ENCODE assay signal across 10 mouse cellular contexts in genomic region chr11:78557241-78557640, GRCm38 (mm10). TPM values are rescaled to one million over a fixed set of nuclear protein-coding genes. Genes with fewer than 3 reads are reported as not detected.
DNase-seq lines count a peak whose midpoint lies in the region; ATAC-seq and TF ChIP-seq lines count a peak whose summit lies in the region.
"Had no signal": no experiment of that assay in that cellular context is flagged by ENCODE, and none has a peak within 500 bp of the region (broad histone marks: within the 10 kb centered on the region; RNA-seq: fewer than 3 reads in every experiment).

No protein-coding gene starts in this region.

- H3K4me2 ChIP-seq in forebrain, embryonic 13.5 days = no peak overlapping the region
- no peak overlapping the region for H3K4me2 ChIP-seq in forebrain, embryonic 11.5 days (ENCODE audit: low read depth, low read length, severe bottlenecking)
- H3K4me2 ChIP-seq in liver, embryonic 14.5 days (ENCODE audit: low read depth) = no peak overlapping the region

- ATAC-seq in forebrain, embryonic 13.5 days = no peak
- no peak for ATAC-seq in forebrain, embryonic 11.5 days (replicated peaks; ENCODE audit: low FRiP score)
- ATAC-seq in liver, embryonic 14.5 days (ENCODE audit: insufficient read depth) = no peak
- no peak for ATAC-seq in megakaryocyte-erythroid progenitor cell, adult 5-6 weeks (replicated peaks; ENCODE audit: low FRiP score, low TSS enrichment, poor library complexity, severe bottlenecking)

- 55% methylated on average over 8 of the region's 8 CpGs for WGBS in forebrain, embryonic 13.5 days
- WGBS in forebrain, embryonic 11.5 days = 58% methylated on average over 8 of the region's 8 CpGs
- 53% methylated on average over 8 of the region's 8 CpGs for WGBS in liver, embryonic 14.5 days (ENCODE audit: insufficient replicate concordance)

- no peak overlapping the region for H3K27ac ChIP-seq in forebrain, embryonic 13.5 days
- H3K27ac ChIP-seq in forebrain, embryonic 11.5 days (ENCODE audit: low read depth, low read length) = no peak overlapping the region
- H3K27ac ChIP-seq in liver, embryonic 14.5 days = no peak overlapping the region

- no peak for DNase-seq in forebrain, embryonic 11.5 days (ENCODE audit: low spot score)
- no peak for DNase-seq in liver, embryonic 14.5 days (ENCODE audit: low read depth in 3 of 3, low spot score in 3 of 3)
- DNase-seq in liver (no peak), R1 (ENCODE audit: low read depth, low spot score) (peak; percentile 69)
- peak; percentile 39 for DNase-seq in kidney, postnatal 10 days
- DNase-seq in urinary bladder, postnatal 14 days (ENCODE audit: low spot score) = no peak
- DNase-seq: cerebellum, adult 9-11 months; heart, postnatal 4 days had no signal

- H3K36me3 ChIP-seq in forebrain, embryonic 13.5 days (ENCODE audit: poor library complexity, severe bottlenecking) = 0 out of 2 replicates have a peak, but pooled peaks cover 5% of the 10 kb centered on the region
- H3K36me3 ChIP-seq in forebrain, embryonic 11.5 days (ENCODE audit: control insufficient read depth, insufficient read depth, low read length) = no peaks in the 10 kb centered on the region
- no peaks in the 10 kb centered on the region for H3K36me3 ChIP-seq in liver, embryonic 14.5 days (replicated peaks; ENCODE audit: control insufficient read depth, insufficient read depth, low read depth)

- no peak for TF ChIP-seq EP300 in liver, embryonic 14.5 days (IDR thresholded peaks at IDR 0.05; ENCODE audit: low read depth)

- H3K4me3 ChIP-seq in forebrain, embryonic 13.5 days = no peak overlapping the region
- no peak overlapping the region for H3K4me3 ChIP-seq in forebrain, embryonic 11.5 days (ENCODE audit: low read depth, low read length)
- H3K4me3 ChIP-seq in liver, embryonic 14.5 days (ENCODE audit: insufficient read depth in 1 of 2, low read depth in 2 of 2, low read length in 2 of 2) = no peak overlapping the region

- no peaks in the 10 kb centered on the region for H3K4me1 ChIP-seq in forebrain, embryonic 13.5 days
- H3K4me1 ChIP-seq in forebrain, embryonic 11.5 days (replicated peaks; ENCODE audit: control insufficient read depth, insufficient read depth, low read length) = no peaks in the 10 kb centered on the region
- peaks cover 0 to 16% of the 10 kb centered on the region in 2 experiments for H3K4me1 ChIP-seq in liver, embryonic 14.5 days (replicated peaks; ENCODE audit: control insufficient read depth in 2 of 2, insufficient read depth in 2 of 2, low read length in 1 of 2)

- H3K27me3 ChIP-seq in forebrain, embryonic 13.5 days = no peaks in the 10 kb centered on the region
- H3K27me3 ChIP-seq in forebrain, embryonic 11.5 days (ENCODE audit: control insufficient read depth, insufficient read depth, low read length) = no peaks in the 10 kb centered on the region
- no peaks in the 10 kb centered on the region for H3K27me3 ChIP-seq in liver, embryonic 14.5 days (ENCODE audit: control insufficient read depth, insufficient read depth, low read length)

- TF ChIP-seq CTCF in liver, embryonic 14.5 days (IDR thresholded peaks at IDR 0.05; ENCODE audit: low read depth) = peak; percentile 59

- peak overlapping the region; percentile 34; the same call in 1 of the 2 replicates for H3K9ac ChIP-seq in forebrain, embryonic 13.5 days
- H3K9ac ChIP-seq in forebrain, embryonic 11.5 days (ENCODE audit: low read length) = no peak overlapping the region
- H3K9ac ChIP-seq in liver, embryonic 14.5 days (replicated peaks) = no peak overlapping the region

- no peaks in the 10 kb centered on the region for H3K9me3 ChIP-seq in forebrain, embryonic 13.5 days (replicated peaks)
- no peaks in the 10 kb centered on the region for H3K9me3 ChIP-seq in forebrain, embryonic 11.5 days (ENCODE audit: control insufficient read depth, low read length)
- H3K9me3 ChIP-seq in liver, embryonic 14.5 days (ENCODE audit: control insufficient read depth, low read length) = no peaks in the 10 kb centered on the region

RNA-seq across cellular contexts. Expression of gene Tmem97, which starts 6.7 kb away (rescaled TPM):
- 45.9 and 49.0 TPM in 2 replicates for polyA plus RNA-seq in forebrain, embryonic 13.5 days (2015; fragmentation: Nextera tagmentation; extraction: Ambion mirVana)
- 77.6 and 87.4 TPM in 2 replicates for polyA plus RNA-seq in forebrain, embryonic 11.5 days (2014; fragmentation: Nextera tagmentation; extraction: Ambion mirVana)
- 34.2 and 42.3 TPM in 2 replicates for polyA plus RNA-seq in liver, embryonic 14.5 days (2012; rRNA removed)
- 99.5 and 116 TPM in 2 replicates for polyA plus RNA-seq in liver, embryonic 14.5 days (2014; fragmentation: Nextera tagmentation; extraction: Ambion mirVana)
- 63.3 and 72.9 TPM in 2 replicates for total RNA-seq in megakaryocyte-erythroid progenitor cell, adult 5-6 weeks (2014; fragmentation: Nextera tagmentation)
- total RNA-seq in megakaryocyte-erythroid progenitor cell, adult 5-6 weeks (2017) = 59.7 and 64.4 TPM in 2 replicates

RNA-seq across cellular contexts. Expression of gene Ift20, which starts 21.1 kb away (rescaled TPM):
- 92.2 and 114 TPM in 2 replicates for polyA plus RNA-seq in forebrain, embryonic 13.5 days (2015; fragmentation: Nextera tagmentation; extraction: Ambion mirVana)
- polyA plus RNA-seq in forebrain, embryonic 11.5 days (2014; fragmentation: Nextera tagmentation; extraction: Ambion mirVana) = 87.3 and 92.3 TPM in 2 replicates
- 29.2 and 41.7 TPM in 2 replicates for polyA plus RNA-seq in liver, embryonic 14.5 days (2012; rRNA removed)
- 73.9 and 77.8 TPM in 2 replicates for polyA plus RNA-seq in liver, embryonic 14.5 days (2014; fragmentation: Nextera tagmentation; extraction: Ambion mirVana)
- total RNA-seq in megakaryocyte-erythroid progenitor cell, adult 5-6 weeks (2014; fragmentation: Nextera tagmentation) = 57.8 and 83.5 TPM in 2 replicates
- total RNA-seq in megakaryocyte-erythroid progenitor cell, adult 5-6 weeks (2017) = 142 and 156 TPM in 2 replicates

RNA-seq across cellular contexts. Expression of gene Tnfaip1, which starts 21.1 kb away (rescaled TPM):
- 65.6 and 71.9 TPM in 2 replicates for polyA plus RNA-seq in forebrain, embryonic 13.5 days (2015; fragmentation: Nextera tagmentation; extraction: Ambion mirVana)
- polyA plus RNA-seq in forebrain, embryonic 11.5 days (2014; fragmentation: Nextera tagmentation; extraction: Ambion mirVana) = 85.8 and 90.1 TPM in 2 replicates
- polyA plus RNA-seq in liver, embryonic 14.5 days (2012; rRNA removed) = 6.3 and 6.7 TPM in 2 replicates
- 12.6 and 13.2 TPM in 2 replicates for polyA plus RNA-seq in liver, embryonic 14.5 days (2014; fragmentation: Nextera tagmentation; extraction: Ambion mirVana)
- total RNA-seq in megakaryocyte-erythroid progenitor cell, adult 5-6 weeks (2014; fragmentation: Nextera tagmentation) = 2.5 and 4.6 TPM in 2 replicates
- 0.15 and 2.7 TPM in 2 replicates for total RNA-seq in megakaryocyte-erythroid progenitor cell, adult 5-6 weeks (2017)

RNA-seq across cellular contexts. Expression of gene Poldip2, which starts 45.2 kb away (rescaled TPM):
- polyA plus RNA-seq in forebrain, embryonic 13.5 days (2015; fragmentation: Nextera tagmentation; extraction: Ambion mirVana) = 170 and 176 TPM in 2 replicates
- 144 and 155 TPM in 2 replicates for polyA plus RNA-seq in forebrain, embryonic 11.5 days (2014; fragmentation: Nextera tagmentation; extraction: Ambion mirVana)
- polyA plus RNA-seq in liver, embryonic 14.5 days (2012; rRNA removed) = 24.1 and 28.2 TPM in 2 replicates
- 55.6 and 57.2 TPM in 2 replicates for polyA plus RNA-seq in liver, embryonic 14.5 days (2014; fragmentation: Nextera tagmentation; extraction: Ambion mirVana)
- total RNA-seq in megakaryocyte-erythroid progenitor cell, adult 5-6 weeks (2014; fragmentation: Nextera tagmentation) = 104 and 105 TPM in 2 replicates
- 79.8 and 81.7 TPM in 2 replicates for total RNA-seq in megakaryocyte-erythroid progenitor cell, adult 5-6 weeks (2017)

RNA-seq across cellular contexts. Expression of gene Tmem199, which starts 45.3 kb away (rescaled TPM):
- polyA plus RNA-seq in forebrain, embryonic 13.5 days (2015; fragmentation: Nextera tagmentation; extraction: Ambion mirVana) = 85.9 and 86.6 TPM in 2 replicates
- 77.1 and 77.2 TPM in 2 replicates for polyA plus RNA-seq in forebrain, embryonic 11.5 days (2014; fragmentation: Nextera tagmentation; extraction: Ambion mirVana)
- 10.6 and 14.5 TPM in 2 replicates for polyA plus RNA-seq in liver, embryonic 14.5 days (2012; rRNA removed)
- polyA plus RNA-seq in liver, embryonic 14.5 days (2014; fragmentation: Nextera tagmentation; extraction: Ambion mirVana) = 20.6 and 22.1 TPM in 2 replicates
- total RNA-seq in megakaryocyte-erythroid progenitor cell, adult 5-6 weeks (2014; fragmentation: Nextera tagmentation) = 26.3 and 34.8 TPM in 2 replicates
- 33.1 and 39.0 TPM in 2 replicates for total RNA-seq in megakaryocyte-erythroid progenitor cell, adult 5-6 weeks (2017)

Comparison
In these comparisons a context has a peak if more than half of its experiments do, and no peak if none do; other contexts are left out.
1. DNase-seq: peak in R1 (single experiment) and kidney, postnatal 10 days (single experiment); none in forebrain, embryonic 11.5 days (single experiment), liver, embryonic 14.5 days (0 of 3), liver (single experiment) and urinary bladder, postnatal 14 days (single experiment).